Mouse (Mus musculus) ZHBTc4 (cell line): Measurements from ENCODE around the gene Zbp1.
A peak's percentile ranks its signal among the peaks of the same experiment; 100 is the strongest.

ENCODE experiments used
- DNase-seq: peaks from one replicate; pipeline ENCODE4 v3.0.0-alpha.2; 2011; ENCODE audit warnings: low read depth, low spot score

Gene Zbp1

GRCm38 (mm10) chr2:173216840-173217239 is 1.9 kb downstream of the Zbp1 start:
- DNase-seq = no peak

- no peak for DNase-seq
These were observed 6.5 kb downstream of the Zbp1 start for GRCm38 (mm10) chr2:173212227-173212626.

GRCm38 (mm10) chr2:173209091-173209815 is 9.5 kb downstream of the Zbp1 start:
- no peak for DNase-seq

GRCm38 (mm10) chr2:173207051-173207450 is 11.7 kb downstream of the Zbp1 start:
- DNase-seq = no peak

GRCm38 (mm10) chr2:173205563-173206099 is 13.1 kb downstream of the Zbp1 start:
- peak; percentile 92 for DNase-seq

GRCm38 (mm10) chr2:173204671-173205070 is 14.1 kb downstream of the Zbp1 start:
- no peak for DNase-seq

GRCm38 (mm10) chr2:173203726-173204125 is 15.0 kb downstream of the Zbp1 start:
- no peak for DNase-seq

- peak; percentile 28 for DNase-seq
These were observed 15.6 kb downstream of the Zbp1 start for GRCm38 (mm10) chr2:173202924-173203689.

GRCm38 (mm10) chr2:173194796-173195195 is 23.9 kb downstream of the Zbp1 start:
- no peak for DNase-seq

- DNase-seq = peak; percentile 90
These were observed 31.4 kb downstream of the Zbp1 start for GRCm38 (mm10) chr2:173187182-173187855.

- peak; percentile 79 for DNase-seq
These were observed 32.4 kb downstream of the Zbp1 start for GRCm38 (mm10) chr2:173186047-173186943.

GRCm38 (mm10) chr2:173185282-173185681 is 33.4 kb downstream of the Zbp1 start:
- no peak for DNase-seq

- DNase-seq = no peak
These were observed 34.1 kb downstream of the Zbp1 start for GRCm38 (mm10) chr2:173184475-173185080.

GRCm38 (mm10) chr2:173183836-173184460 is 34.8 kb downstream of the Zbp1 start:
- DNase-seq = peak; percentile 67

GRCm38 (mm10) chr2:173183311-173183710 is 35.4 kb downstream of the Zbp1 start:
- no peak for DNase-seq

GRCm38 (mm10) chr2:173182796-173183195 is 35.9 kb downstream of the Zbp1 start:
- no peak for DNase-seq

GRCm38 (mm10) chr2:173181901-173182300 is 36.8 kb downstream of the Zbp1 start:
- no peak for DNase-seq

- DNase-seq = no peak
These were observed 37.2 kb downstream of the Zbp1 start for GRCm38 (mm10) chr2:173181486-173181885.

GRCm38 (mm10) chr2:173180721-173181388 is 37.9 kb downstream of the Zbp1 start:
- DNase-seq = no peak

GRCm38 (mm10) chr2:173180026-173180425 is 38.7 kb downstream of the Zbp1 start:
- DNase-seq = no peak
